Mouse (Mus musculus): ENCODE measurements around the gene Zfp260. TPM values are rescaled to one million over a fixed set of nuclear protein-coding genes. Genes with fewer than 3 reads are reported as not detected.

Gene Zfp260
- 34.1 TPM for polyA plus RNA-seq (2014; fragmentation: Illumina TruSeq; extraction: RNeasy Lipid Tissue Mini Kit (QIAGEN cat#74804); ENCODE audit: insufficient read depth, low read depth, low replicate concordance)

GRCm38 (mm10) chr7:30094646-30095429, at the start of gene Zfp260:
TSS of gene Zfp260 (plus strand) at chr7:30094777.

GRCm38 (mm10) chr7:30050882-30051548, 43.6 kb upstream of the Zfp260 start, which contains the start of gene Zfp14:
TSS of gene Zfp14 (minus strand) at chr7:30051380.

GRCm38 (mm10) chr7:30072146-30073028, 22.2 kb upstream of the Zfp260 start, which contains the start of gene Zfp82:
TSS of gene Zfp82 (minus strand) at chr7:30072900.

GRCm38 (mm10) chr7:30090092-30090969, 4.2 kb upstream of the Zfp260 start, which contains the start of the genes Gm26920 and Zfp566:
TSS of gene Gm26920 (minus strand) at chr7:30090410.
TSS of gene Zfp566 (minus strand) at chr7:30090527.

GRCm38 (mm10) chr7:30121308-30122187, 27.0 kb downstream of the Zfp260 start, which contains the start of gene Zfp382:
TSS of gene Zfp382 (plus strand) at chr7:30121942.

Other genes starting within 250 kb of the Zfp260 start
- 1.3 TPM for gene Zfp940, start 241.1 kb upstream of the Zfp260 start, polyA plus RNA-seq (2014; fragmentation: Illumina TruSeq; extraction: RNeasy Lipid Tissue Mini Kit (QIAGEN cat#74804); ENCODE audit: insufficient read depth, low read depth, low replicate concordance)
- gene Zfp420, start 234.8 kb upstream of the Zfp260 start, polyA plus RNA-seq (2014; fragmentation: Illumina TruSeq; extraction: RNeasy Lipid Tissue Mini Kit (QIAGEN cat#74804); ENCODE audit: insufficient read depth, low read depth, low replicate concordance), result 3.3 TPM
- 2.4 TPM for gene Zfp27, start 188.2 kb upstream of the Zfp260 start, polyA plus RNA-seq (2014; fragmentation: Illumina TruSeq; extraction: RNeasy Lipid Tissue Mini Kit (QIAGEN cat#74804); ENCODE audit: insufficient read depth, low read depth, low replicate concordance)
- gene Zfp383, start 186.6 kb upstream of the Zfp260 start, polyA plus RNA-seq (2014; fragmentation: Illumina TruSeq; extraction: RNeasy Lipid Tissue Mini Kit (QIAGEN cat#74804); ENCODE audit: insufficient read depth, low read depth, low replicate concordance), result 4.4 TPM
- gene Zfp74, start 140.7 kb upstream of the Zfp260 start, polyA plus RNA-seq (2014; fragmentation: Illumina TruSeq; extraction: RNeasy Lipid Tissue Mini Kit (QIAGEN cat#74804); ENCODE audit: insufficient read depth, low read depth, low replicate concordance), result 4.0 TPM
- 2.4 TPM for gene Zfp568, start 110.8 kb upstream of the Zfp260 start, polyA plus RNA-seq (2014; fragmentation: Illumina TruSeq; extraction: RNeasy Lipid Tissue Mini Kit (QIAGEN cat#74804); ENCODE audit: insufficient read depth, low read depth, low replicate concordance)
- gene Zfp14, start 43.4 kb upstream of the Zfp260 start, polyA plus RNA-seq (2014; fragmentation: Illumina TruSeq; extraction: RNeasy Lipid Tissue Mini Kit (QIAGEN cat#74804); ENCODE audit: insufficient read depth, low read depth, low replicate concordance), result 2.8 TPM
- 3.7 TPM for gene Zfp82, start 21.9 kb upstream of the Zfp260 start, polyA plus RNA-seq (2014; fragmentation: Illumina TruSeq; extraction: RNeasy Lipid Tissue Mini Kit (QIAGEN cat#74804); ENCODE audit: insufficient read depth, low read depth, low replicate concordance)
- gene Gm26920, start 4.4 kb upstream of the Zfp260 start, polyA plus RNA-seq (2014; fragmentation: Illumina TruSeq; extraction: RNeasy Lipid Tissue Mini Kit (QIAGEN cat#74804); ENCODE audit: insufficient read depth, low read depth, low replicate concordance), result not detected
- gene Zfp566, start 4.2 kb upstream of the Zfp260 start, polyA plus RNA-seq (2014; fragmentation: Illumina TruSeq; extraction: RNeasy Lipid Tissue Mini Kit (QIAGEN cat#74804); ENCODE audit: insufficient read depth, low read depth, low replicate concordance), result 3.7 TPM
- 0.50 TPM for gene Zfp382, start 27.2 kb downstream of the Zfp260 start, polyA plus RNA-seq (2014; fragmentation: Illumina TruSeq; extraction: RNeasy Lipid Tissue Mini Kit (QIAGEN cat#74804); ENCODE audit: insufficient read depth, low read depth, low replicate concordance)
- 21.5 TPM for gene Zfp146, start 75.0 kb downstream of the Zfp260 start, polyA plus RNA-seq (2014; fragmentation: Illumina TruSeq; extraction: RNeasy Lipid Tissue Mini Kit (QIAGEN cat#74804); ENCODE audit: insufficient read depth, low read depth, low replicate concordance)
- 91.7 TPM for gene Cox7a1, start 89.4 kb downstream of the Zfp260 start, polyA plus RNA-seq (2014; fragmentation: Illumina TruSeq; extraction: RNeasy Lipid Tissue Mini Kit (QIAGEN cat#74804); ENCODE audit: insufficient read depth, low read depth, low replicate concordance)
- 301 TPM for gene Capns1, start 104.0 kb downstream of the Zfp260 start, polyA plus RNA-seq (2014; fragmentation: Illumina TruSeq; extraction: RNeasy Lipid Tissue Mini Kit (QIAGEN cat#74804); ENCODE audit: insufficient read depth, low read depth, low replicate concordance)
- gene Polr2i, start 137.2 kb downstream of the Zfp260 start, polyA plus RNA-seq (2014; fragmentation: Illumina TruSeq; extraction: RNeasy Lipid Tissue Mini Kit (QIAGEN cat#74804); ENCODE audit: insufficient read depth, low read depth, low replicate concordance), result 84.4 TPM
- gene Tbcb, start 137.5 kb downstream of the Zfp260 start, polyA plus RNA-seq (2014; fragmentation: Illumina TruSeq; extraction: RNeasy Lipid Tissue Mini Kit (QIAGEN cat#74804); ENCODE audit: insufficient read depth, low read depth, low replicate concordance), result 83.5 TPM
- gene Ovol3, start 140.9 kb downstream of the Zfp260 start, polyA plus RNA-seq (2014; fragmentation: Illumina TruSeq; extraction: RNeasy Lipid Tissue Mini Kit (QIAGEN cat#74804); ENCODE audit: insufficient read depth, low read depth, low replicate concordance), result not detected
- not detected for gene Thap8, start 185.3 kb downstream of the Zfp260 start, polyA plus RNA-seq (2014; fragmentation: Illumina TruSeq; extraction: RNeasy Lipid Tissue Mini Kit (QIAGEN cat#74804); ENCODE audit: insufficient read depth, low read depth, low replicate concordance)
- gene Wdr62, start 185.6 kb downstream of the Zfp260 start, polyA plus RNA-seq (2014; fragmentation: Illumina TruSeq; extraction: RNeasy Lipid Tissue Mini Kit (QIAGEN cat#74804); ENCODE audit: insufficient read depth, low read depth, low replicate concordance), result 3.4 TPM
- gene Clip3, start 197.0 kb downstream of the Zfp260 start, polyA plus RNA-seq (2014; fragmentation: Illumina TruSeq; extraction: RNeasy Lipid Tissue Mini Kit (QIAGEN cat#74804); ENCODE audit: insufficient read depth, low read depth, low replicate concordance), result 3.7 TPM
- 44.8 TPM for gene Alkbh6, start 213.9 kb downstream of the Zfp260 start, polyA plus RNA-seq (2014; fragmentation: Illumina TruSeq; extraction: RNeasy Lipid Tissue Mini Kit (QIAGEN cat#74804); ENCODE audit: insufficient read depth, low read depth, low replicate concordance)
- 3.2 TPM for gene Syne4, start 220.0 kb downstream of the Zfp260 start, polyA plus RNA-seq (2014; fragmentation: Illumina TruSeq; extraction: RNeasy Lipid Tissue Mini Kit (QIAGEN cat#74804); ENCODE audit: insufficient read depth, low read depth, low replicate concordance)
- gene E130208F15Rik, start 227.0 kb downstream of the Zfp260 start, polyA plus RNA-seq (2014; fragmentation: Illumina TruSeq; extraction: RNeasy Lipid Tissue Mini Kit (QIAGEN cat#74804); ENCODE audit: insufficient read depth, low read depth, low replicate concordance), result 0.27 TPM
- 9.9 TPM for gene Sdhaf1, start 229.1 kb downstream of the Zfp260 start, polyA plus RNA-seq (2014; fragmentation: Illumina TruSeq; extraction: RNeasy Lipid Tissue Mini Kit (QIAGEN cat#74804); ENCODE audit: insufficient read depth, low read depth, low replicate concordance)